Mouse (Mus musculus) megakaryocyte, embryonic 14.5 days (primary cell): ENCODE measurements around the gene Sh3rf1.

Experiments
- FLI1 ChIP-seq: IDR thresholded peaks from 2 replicates; pipeline ENCODE4 v1.6.1; 2012; ENCODE audit warnings: low read length, inconsistent platforms, mixed read lengths
- GATA1 ChIP-seq: IDR thresholded peaks from 3 replicates; pipeline ENCODE4 v1.6.1; 2012; ENCODE audit warnings: mixed read lengths, low read length, inconsistent platforms, borderline replicate concordance

- TF ChIP-seq GATA1 (no peak), FLI1 (no peak)
These were observed 164.7 kb downstream of the Sh3rf1 start for GRCm38 (mm10) chr8:61388341-61388740.
